Comparison of ENCODE assay signal across 19 mouse cellular contexts in genomic region chr13:13828125-13828524, GRCm38 (mm10). TPM values are rescaled to one million over a fixed set of nuclear protein-coding genes. Genes with fewer than 3 reads are reported as not detected.
DNase-seq lines count a peak whose midpoint lies in the region; ATAC-seq and TF ChIP-seq lines count a peak whose summit lies in the region.
"Had no signal": no experiment of that assay in that cellular context is flagged by ENCODE, and none has a peak within 500 bp of the region (broad histone marks: within the 10 kb centered on the region; RNA-seq: fewer than 3 reads in every experiment).

No protein-coding gene starts in this region.

- H3K4me1 ChIP-seq in heart, embryonic 10.5 days, result no peaks in the 10 kb centered on the region
- no peaks in the 10 kb centered on the region for H3K4me1 ChIP-seq in intestine, postnatal 0 days (replicated peaks; ENCODE audit: control insufficient read depth, insufficient read depth, low read length)
- 0 out of 2 replicates have a peak, but pooled peaks cover 3% of the 10 kb centered on the region for H3K4me1 ChIP-seq in forebrain, embryonic 15.5 days
- H3K4me1 ChIP-seq: embryonic facial prominence, embryonic 12.5 days; heart, embryonic 13.5 days; liver, embryonic 13.5 days; lung, embryonic 15.5 days; midbrain, embryonic 12.5 days had no signal

- peak; percentile 81 for ATAC-seq in intestine, postnatal 0 days
- ATAC-seq in forebrain, embryonic 15.5 days (replicated peaks), result no peak
- ATAC-seq: hindbrain, postnatal 0 days had no signal

- no peaks in the 10 kb centered on the region for H3K9me3 ChIP-seq in heart, embryonic 10.5 days
- H3K9me3 ChIP-seq in intestine, postnatal 0 days (ENCODE audit: control insufficient read depth), result no peaks in the 10 kb centered on the region
- no peaks in the 10 kb centered on the region for H3K9me3 ChIP-seq in forebrain, embryonic 15.5 days
- H3K9me3 ChIP-seq: embryonic facial prominence, embryonic 12.5 days; heart, embryonic 13.5 days; liver, embryonic 13.5 days; lung, embryonic 15.5 days; midbrain, embryonic 12.5 days had no signal

- H3K27me3 ChIP-seq in heart, embryonic 10.5 days (ENCODE audit: insufficient read depth, poor library complexity, severe bottlenecking), result no peaks in the 10 kb centered on the region
- no peaks in the 10 kb centered on the region for H3K27me3 ChIP-seq in intestine, postnatal 0 days (replicated peaks; ENCODE audit: control insufficient read depth, insufficient read depth, low read length)
- no peaks in the 10 kb centered on the region for H3K27me3 ChIP-seq in forebrain, embryonic 15.5 days
- H3K27me3 ChIP-seq: embryonic facial prominence, embryonic 12.5 days; heart, embryonic 13.5 days; liver, embryonic 13.5 days; lung, embryonic 15.5 days; midbrain, embryonic 12.5 days had no signal

- no peak overlapping the region for H3K4me2 ChIP-seq in intestine, postnatal 0 days (replicated peaks; ENCODE audit: low read depth)
- H3K4me2 ChIP-seq in forebrain, embryonic 15.5 days (replicated peaks), result no peak overlapping the region
- H3K4me2 ChIP-seq: embryonic facial prominence, embryonic 12.5 days; heart, embryonic 13.5 days; liver, embryonic 13.5 days; lung, embryonic 15.5 days; midbrain, embryonic 12.5 days had no signal

- H3K36me3 ChIP-seq in heart, embryonic 10.5 days, result no peaks in the 10 kb centered on the region
- H3K36me3 ChIP-seq in intestine, postnatal 0 days (ENCODE audit: control insufficient read depth, insufficient read depth), result no peaks in the 10 kb centered on the region
- H3K36me3 ChIP-seq in forebrain, embryonic 15.5 days, result no peaks in the 10 kb centered on the region
- H3K36me3 ChIP-seq: embryonic facial prominence, embryonic 12.5 days; heart, embryonic 13.5 days; liver, embryonic 13.5 days; lung, embryonic 15.5 days; midbrain, embryonic 12.5 days had no signal

- H3K9ac ChIP-seq in intestine, postnatal 0 days (ENCODE audit: low read depth, low read length), result no peak overlapping the region
- no peak overlapping the region for H3K9ac ChIP-seq in forebrain, embryonic 15.5 days (replicated peaks)
- H3K9ac ChIP-seq: embryonic facial prominence, embryonic 12.5 days; heart, embryonic 13.5 days; liver, embryonic 13.5 days; lung, embryonic 15.5 days; midbrain, embryonic 12.5 days had no signal

- no peak overlapping the region for H3K27ac ChIP-seq in heart, embryonic 10.5 days
- H3K27ac ChIP-seq in intestine, postnatal 0 days (ENCODE audit: low read depth, low read length), result no peak overlapping the region
- no peak overlapping the region for H3K27ac ChIP-seq in forebrain, embryonic 15.5 days (replicated peaks)
- H3K27ac ChIP-seq: embryonic facial prominence, embryonic 12.5 days; heart, embryonic 13.5 days; hindbrain, postnatal 0 days; liver, embryonic 13.5 days; lung, embryonic 15.5 days; midbrain, embryonic 12.5 days had no signal

- peak; percentile 57 for DNase-seq in heart, embryonic 10.5 days (ENCODE audit: low spot score)
- DNase-seq in heart, adult 9 months (ENCODE audit: low spot score in 2 of 2), result no peak
- DNase-seq in lung, postnatal 25 days (ENCODE audit: low spot score), result peak; percentile 21
- DNase-seq in lung, postnatal 4 days, result no peak
- DNase-seq in thymus, postnatal 25 days, result peak; percentile 29
- DNase-seq in urinary bladder, postnatal 25 days (ENCODE audit: low spot score), result no peak
- DNase-seq: adrenal gland, postnatal 36 days; cerebellum, adult 11 months; cerebellum, postnatal 14 days; heart, postnatal 14 days; kidney, postnatal 25 days; liver, embryonic 13.5 days had no signal

- 44% methylated on average over 1 of the region's 1 CpGs for WGBS in heart, embryonic 10.5 days
- 14% methylated on average over 1 of the region's 1 CpGs for WGBS in intestine, postnatal 0 days
- 26% methylated on average over 1 of the region's 1 CpGs for WGBS in forebrain, embryonic 15.5 days

- peak; percentile 38 for TF ChIP-seq CTCF in intestine, postnatal 0 days (IDR thresholded peaks at IDR 0.05; ENCODE audit: low read depth)

- H3K4me3 ChIP-seq in heart, embryonic 10.5 days, result no peak overlapping the region
- H3K4me3 ChIP-seq in intestine, postnatal 0 days (ENCODE audit: low read depth, low read length), result no peak overlapping the region
- H3K4me3 ChIP-seq in forebrain, embryonic 15.5 days, result no peak overlapping the region
- H3K4me3 ChIP-seq: embryonic facial prominence, embryonic 12.5 days; heart, embryonic 13.5 days; liver, embryonic 13.5 days; lung, embryonic 15.5 days; midbrain, embryonic 12.5 days had no signal

RNA-seq across cellular contexts. Expression of gene Gng4, which starts 44.3 kb away (rescaled TPM):
- 0.16 and 0.51 TPM in 2 replicates for polyA plus RNA-seq in heart, embryonic 10.5 days (2016; fragmentation: Nextera tagmentation; extraction: Ambion mirVana)
- polyA plus RNA-seq in intestine, postnatal 0 days (2015; fragmentation: Nextera tagmentation; extraction: Ambion mirVana), result 2.9 and 3.8 TPM in 2 replicates
- polyA plus RNA-seq in forebrain, embryonic 15.5 days (2015; fragmentation: Nextera tagmentation; extraction: Ambion mirVana), result 21.9 and 24.4 TPM in 2 replicates

Comparison
In these comparisons a context has a peak if more than half of its experiments do, and no peak if none do; other contexts are left out.
1. DNase-seq: peak in heart, embryonic 10.5 days (single experiment), lung, postnatal 25 days (single experiment) and thymus, postnatal 25 days (single experiment); none in heart, adult 9 months (0 of 2), lung, postnatal 4 days (0 of 2) and urinary bladder, postnatal 25 days (single experiment).